Mouse (Mus musculus): Measurements from ENCODE around the gene Trp53rkb.

Trp53rkb gene

DNA sequence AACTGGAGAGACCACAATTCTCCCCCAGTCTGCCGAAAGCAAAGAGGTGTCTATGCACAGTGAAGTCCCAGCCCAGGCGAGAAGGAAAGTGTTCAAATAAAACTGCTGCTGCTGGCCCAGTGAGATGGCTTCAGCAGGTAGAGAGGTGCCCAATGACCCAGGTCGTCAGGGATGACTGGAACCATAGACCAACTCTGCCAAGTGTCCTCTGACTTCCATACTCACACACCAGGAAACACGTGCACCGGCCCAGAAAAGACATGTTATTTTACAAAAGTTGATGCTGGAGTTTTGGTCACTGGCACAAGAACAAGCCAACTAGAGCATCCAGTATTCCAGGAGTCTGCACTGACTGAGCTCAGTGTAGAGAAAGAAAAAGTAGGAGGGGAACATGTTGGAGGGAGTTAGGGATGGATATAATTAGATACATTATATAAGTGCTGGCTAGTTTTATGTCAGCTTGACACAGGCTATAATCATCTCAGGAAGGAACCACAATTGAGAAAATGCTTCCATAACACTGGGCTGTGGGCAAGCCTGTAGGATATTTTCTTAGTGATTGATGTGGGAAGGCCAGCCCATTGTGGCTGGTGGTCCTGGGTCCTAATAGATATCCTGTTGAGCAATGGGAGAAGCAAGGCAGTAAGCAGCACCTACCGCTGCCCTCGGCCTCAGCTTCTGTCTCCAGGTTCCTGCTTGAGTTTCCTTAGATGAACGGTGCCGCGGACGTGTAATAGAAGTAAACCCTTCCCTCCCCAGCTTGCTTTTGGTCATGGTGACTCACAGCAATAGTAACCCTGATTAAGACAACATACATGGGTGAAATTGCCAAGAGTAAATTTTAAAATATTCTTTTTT is 7.5 kb downstream of the Trp53rkb start:
- no peak for DNase-seq

- DNase-seq: no peak
These were observed 8.1 kb downstream of the Trp53rkb start for GRCm38 (mm10) chr2:166800473-166800857.

- no peak for DNase-seq
These were observed 9.1 kb downstream of the Trp53rkb start for GRCm38 (mm10) chr2:166801436-166801835.

- no peak for DNase-seq
These were observed 11.0 kb downstream of the Trp53rkb start for GRCm38 (mm10) chr2:166803298-166803697.

DNA sequence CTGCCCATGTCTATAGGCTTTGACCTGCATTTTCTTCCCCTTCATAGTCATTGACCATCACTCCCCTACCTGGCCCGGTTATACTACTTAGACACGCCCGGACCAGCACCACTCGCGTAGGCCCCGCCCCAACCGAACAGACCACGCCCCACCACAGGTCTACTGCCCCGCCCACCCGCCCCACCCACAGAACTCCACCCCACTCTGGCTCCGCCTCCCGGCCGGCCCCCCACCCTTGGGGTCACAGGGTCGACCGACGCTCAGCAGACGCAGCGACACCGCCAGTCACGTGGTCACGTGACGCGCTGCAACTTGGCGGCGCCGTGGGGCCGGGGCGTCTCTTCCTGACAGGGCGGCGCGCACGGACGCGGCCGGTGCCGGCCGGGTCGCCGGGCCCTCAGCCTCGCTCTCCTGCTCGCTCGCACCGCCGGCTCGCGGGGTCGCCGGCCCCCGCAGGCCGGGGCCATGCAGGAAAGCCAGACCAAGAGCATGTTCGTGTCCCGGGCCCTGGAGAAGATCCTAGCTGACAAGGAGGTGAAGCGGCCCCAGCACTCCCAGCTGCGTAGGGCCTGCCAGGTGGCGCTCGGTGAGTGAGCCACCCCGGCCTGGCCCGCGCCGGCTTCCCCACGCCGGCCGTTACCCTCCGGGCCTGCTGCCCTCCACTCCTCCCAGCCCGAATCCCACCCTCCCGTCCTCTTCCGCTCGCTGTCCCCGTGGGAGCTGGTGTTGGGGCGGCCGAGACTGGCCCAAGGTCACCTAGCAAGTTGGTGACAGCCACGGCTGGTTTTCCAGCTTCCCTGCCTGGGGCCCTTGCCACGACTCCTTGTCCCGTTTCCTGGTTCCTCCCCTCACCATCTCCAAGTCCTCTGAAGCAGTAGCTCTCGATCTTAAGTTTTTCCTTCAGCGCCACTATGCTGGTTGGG is 13.2 kb downstream of the Trp53rkb start, which contains the start of gene Arfgef2:
Gene Arfgef2 (plus strand): TSS at position 339 of the 923 bp plus-strand sequence.
- peak; percentile 84 to 87 for DNase-seq

GRCm38 (mm10) chr2:166806173-166806705 is 13.9 kb downstream of the Trp53rkb start:
- DNase-seq: no peak

- DNase-seq: no peak
These were observed 14.5 kb downstream of the Trp53rkb start for GRCm38 (mm10) chr2:166806813-166807212.

GRCm38 (mm10) chr2:166809499-166809898 is 17.2 kb downstream of the Trp53rkb start:
- no peak for DNase-seq

- no peak for DNase-seq
These were observed 18.5 kb downstream of the Trp53rkb start for GRCm38 (mm10) chr2:166810821-166811220.

GRCm38 (mm10) chr2:166818463-166819143 is 26.3 kb downstream of the Trp53rkb start:
- no peak for DNase-seq

DNA sequence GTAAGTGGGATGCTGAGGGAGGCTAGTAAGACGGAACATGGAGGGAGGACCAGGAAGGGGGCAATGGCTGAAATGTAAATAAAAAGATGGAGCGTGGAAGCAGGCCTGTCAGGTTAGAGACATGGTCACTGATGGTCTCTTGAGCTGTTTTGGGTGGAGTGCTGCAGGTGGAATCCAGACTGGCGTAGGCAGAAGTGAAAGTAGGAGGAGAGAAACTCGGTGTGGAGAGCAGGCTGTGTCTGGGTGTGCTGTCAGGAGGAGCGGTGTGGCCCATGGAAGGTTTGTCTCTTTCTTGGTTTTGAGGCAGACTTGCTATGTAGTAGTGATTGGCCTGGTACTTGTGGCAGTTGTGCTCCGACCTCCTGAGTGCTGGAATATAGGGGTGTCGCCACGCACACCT is 27.5 kb downstream of the Trp53rkb start:
- no peak for DNase-seq

GRCm38 (mm10) chr2:166820844-166821243 is 28.5 kb downstream of the Trp53rkb start:
- DNase-seq: no peak

- no peak for DNase-seq
These were observed 29.1 kb downstream of the Trp53rkb start for GRCm38 (mm10) chr2:166821406-166821805.

GRCm38 (mm10) chr2:166822119-166822826 is 29.9 kb downstream of the Trp53rkb start:
- DNase-seq: no peak

GRCm38 (mm10) chr2:166822901-166823300 is 30.6 kb downstream of the Trp53rkb start:
- DNase-seq: no peak

GRCm38 (mm10) chr2:166824386-166824785 is 32.1 kb downstream of the Trp53rkb start:
- no peak for DNase-seq

GRCm38 (mm10) chr2:166824998-166825397 is 32.7 kb downstream of the Trp53rkb start:
- no peak for DNase-seq

- no peak for DNase-seq
These were observed 34.3 kb downstream of the Trp53rkb start for GRCm38 (mm10) chr2:166826491-166827224.

DNA sequence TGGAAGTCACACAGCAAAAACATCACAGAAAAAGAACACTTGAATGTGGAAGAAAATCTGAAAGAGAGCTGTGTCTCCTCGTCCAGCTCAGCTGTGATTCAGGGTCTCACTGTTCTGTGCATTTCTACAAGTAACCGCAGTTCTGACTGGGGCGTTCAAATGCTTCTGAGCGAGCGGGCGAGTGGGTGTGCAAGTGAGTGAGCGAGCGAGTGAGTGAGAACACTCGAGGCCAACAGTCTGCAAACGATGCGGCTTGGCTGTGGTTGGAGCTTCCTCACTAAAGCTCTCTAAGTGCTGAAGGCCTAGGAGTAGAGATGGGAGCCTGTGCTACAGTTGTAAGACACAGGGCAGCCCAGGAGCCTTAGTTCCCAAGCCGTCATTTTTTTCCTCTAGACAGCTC is 36.0 kb downstream of the Trp53rkb start:
- no peak for DNase-seq

DNA sequence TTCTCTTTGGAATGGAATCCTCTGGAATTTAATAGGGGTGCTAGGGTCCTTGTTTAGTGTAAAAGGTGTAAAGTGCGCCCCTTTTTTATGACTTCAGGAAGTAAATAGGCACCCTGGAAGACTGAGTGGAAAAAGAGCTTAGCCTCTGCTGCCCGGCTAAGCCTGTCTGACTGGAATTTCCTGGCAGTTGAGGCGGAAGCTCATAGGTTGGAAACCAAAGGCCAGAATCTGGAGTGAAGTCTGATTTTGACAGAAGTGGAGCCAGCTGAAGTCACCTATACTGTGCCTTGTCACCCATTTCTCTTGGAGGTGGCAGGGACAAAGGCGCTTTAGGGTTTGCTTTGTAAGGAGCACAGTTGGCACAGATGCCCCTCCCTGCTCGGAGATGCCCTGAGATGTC is 38.0 kb downstream of the Trp53rkb start:
- DNase-seq: no peak

GRCm38 (mm10) chr2:166834091-166834490 is 41.8 kb downstream of the Trp53rkb start:
- DNase-seq: no peak

Measured in thymus, adult 18-20 months (tissue).